Mouse (Mus musculus) neutrophil, adult 83 days (primary cell): Measurements from ENCODE around the gene Gnrhr. TPM values are rescaled to one million over a fixed set of nuclear protein-coding genes. Genes with fewer than 3 reads are reported as not detected.

Experiments
- total RNA-seq, 2 experiments: library from RNA; stranded (reverse); gene quantifications; one replicate each; pipeline ENCODE4 v1.2.4; 2023

The Gnrhr gene
- not detected for total RNA-seq

DNA sequence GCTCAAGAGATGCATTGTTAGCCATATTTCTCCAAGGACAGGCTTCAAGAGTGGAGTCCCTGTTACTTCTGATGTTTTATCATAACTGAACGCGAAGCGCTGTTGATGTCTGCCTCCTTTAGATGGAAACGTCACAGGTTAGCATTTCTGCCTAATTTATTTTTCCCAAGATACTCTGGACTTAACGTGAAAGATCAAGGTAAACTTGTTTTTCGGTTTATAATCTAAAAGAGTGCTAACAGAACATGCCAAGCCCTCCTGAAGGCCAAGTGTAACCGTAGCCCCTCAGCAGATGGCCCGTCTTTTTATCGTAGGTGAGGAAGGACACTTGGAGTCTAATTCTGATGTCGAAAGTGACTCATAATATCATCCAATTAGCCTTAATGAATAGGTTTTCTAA, at the start of gene Gnrhr:
Gene Gnrhr (minus strand): TSS at position 101 of the 400 bp plus-strand sequence.

DNA sequence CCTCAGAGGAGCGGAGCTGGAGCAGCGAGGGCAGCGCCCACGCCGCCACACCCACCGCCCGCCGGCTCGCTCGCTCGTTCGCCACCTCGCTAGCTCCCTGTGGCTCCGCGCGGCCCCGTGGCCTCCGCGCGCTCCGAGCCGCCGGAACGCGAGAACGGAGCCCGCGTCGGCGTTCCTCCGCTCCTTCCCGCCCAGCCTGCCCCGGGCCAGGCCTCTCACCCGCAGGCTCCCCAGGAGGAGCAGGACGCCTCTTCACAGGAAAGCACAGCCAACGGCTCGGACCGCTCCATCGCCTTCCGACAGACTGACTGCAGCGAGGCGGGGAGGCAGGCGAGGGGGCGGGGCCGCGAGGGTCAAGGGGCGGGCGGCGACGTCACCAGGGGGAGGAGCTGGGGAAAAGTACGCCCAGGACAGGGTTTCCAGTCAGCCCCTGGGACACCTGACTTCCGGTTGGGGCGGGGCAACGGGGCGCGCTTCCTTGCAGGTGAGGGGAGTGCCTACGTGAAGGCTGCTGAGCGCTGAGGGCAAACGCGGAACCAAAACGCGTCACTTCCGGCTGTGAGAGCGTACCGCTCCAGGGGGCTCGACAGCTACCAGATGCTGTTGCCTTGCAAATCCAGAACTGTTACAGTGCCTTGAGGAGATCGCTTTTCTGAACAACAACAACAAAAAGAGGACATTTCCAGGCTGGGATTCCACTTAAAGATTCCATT, 25.1 kb downstream of the Gnrhr start, which contains the start of gene Uba6:
Gene Uba6 (minus strand): TSS at position 355 of the 713 bp plus-strand sequence.

Other genes with a start within 250 kb of the Gnrhr start
- 10 to 100 TPM; 17.8 to 21.2 TPM for gene Cenpc1, start 132.3 kb downstream of the Gnrhr start, total RNA-seq
- 10 to 100 TPM; 55.8 to 57.1 TPM for gene Stap1, start 126.2 kb downstream of the Gnrhr start, total RNA-seq
- 10 to 100 TPM in 1 of 2 experiments, 1 to 10 TPM in 1; 9.6 to 10.4 TPM for gene Uba6, start 25.1 kb downstream of the Gnrhr start, total RNA-seq
- not detected for gene Tmprss11c, start 91.4 kb upstream of the Gnrhr start, total RNA-seq
- not detected for gene Tmprss11d, start 175.5 kb upstream of the Gnrhr start, total RNA-seq